Comparison of ENCODE assay signal across 9 mouse cellular contexts in the genomic region with DNA sequence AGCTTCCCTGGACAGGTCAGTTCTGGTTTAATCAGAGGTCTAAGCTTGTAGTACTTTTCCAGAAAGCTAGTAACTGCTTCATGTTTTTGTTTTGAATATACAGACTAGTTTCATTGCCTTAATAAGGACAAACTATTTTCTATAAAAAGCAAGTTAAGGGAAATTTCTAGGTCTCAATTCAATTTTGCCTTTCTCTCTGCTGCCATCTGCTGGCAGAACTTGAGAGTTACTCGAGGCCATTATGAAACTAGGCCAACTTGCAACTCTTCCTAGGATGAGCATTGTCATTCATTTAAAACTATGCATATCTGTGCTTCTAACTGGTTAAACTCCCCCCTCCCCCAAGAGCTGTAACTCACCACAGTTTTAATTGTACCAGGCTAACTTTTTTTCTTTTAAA. TPM values are rescaled to one million over a fixed set of nuclear protein-coding genes. Genes with fewer than 3 reads are reported as not detected.
A peak's percentile ranks its signal among the peaks of the same experiment; 100 is the strongest.
DNase-seq lines count a peak whose midpoint lies in the region; ATAC-seq lines count a peak whose summit lies in the region.
"Had no signal": no experiment of that assay in that cellular context is flagged by ENCODE, and none has a peak within 500 bp of the region (broad histone marks: within the 10 kb centered on the region; RNA-seq: fewer than 3 reads in every experiment).

No protein-coding gene starts in this region.

- DNase-seq in liver: peak; percentile 55
- DNase-seq in R1 (ENCODE audit: low read depth, low spot score): peak; percentile 76
- peak; percentile 62 for DNase-seq in cerebellum, adult 9-10 months
- DNase-seq in induced T-regulatory cell, adult 2 months (ENCODE audit: low read depth): peak; percentile 79
- DNase-seq in limb, embryonic 10.5 days (ENCODE audit: low spot score): peak; percentile 65
- DNase-seq in right cerebral cortex, postnatal 10 days (ENCODE audit: low spot score in 2 of 2): peak; percentile 79 to 83

- H3K36me3 ChIP-seq in liver, embryonic 12.5 days: no peaks in the 10 kb centered on the region
- H3K36me3 ChIP-seq in limb, embryonic 10.5 days: no peaks in the 10 kb centered on the region
- H3K36me3 ChIP-seq: neural tube, embryonic 12.5 days had no signal

- H3K4me2 ChIP-seq in liver, embryonic 12.5 days: no peak overlapping the region
- H3K4me2 ChIP-seq: neural tube, embryonic 12.5 days had no signal

- no peak overlapping the region for H3K27ac ChIP-seq in liver, embryonic 12.5 days
- no peak overlapping the region for H3K27ac ChIP-seq in limb, embryonic 10.5 days
- H3K27ac ChIP-seq: neural tube, embryonic 12.5 days had no signal

- H3K9me3 ChIP-seq in liver, embryonic 12.5 days (replicated peaks): no peaks in the 10 kb centered on the region
- no peaks in the 10 kb centered on the region for H3K9me3 ChIP-seq in limb, embryonic 10.5 days (replicated peaks)
- H3K9me3 ChIP-seq: neural tube, embryonic 12.5 days had no signal

- no peak for ATAC-seq in liver, embryonic 12.5 days
- ATAC-seq in inflammation-experienced regulatory T-cells, adult 6 months: no peak

- WGBS in liver, embryonic 12.5 days (ENCODE audit: insufficient replicate concordance): 0% methylated on average over 1 of the region's 1 CpGs
- WGBS in limb, embryonic 10.5 days: 11% methylated on average over 1 of the region's 1 CpGs

- H3K4me3 ChIP-seq in liver, embryonic 12.5 days: no peak overlapping the region
- H3K4me3 ChIP-seq in limb, embryonic 10.5 days: no peak overlapping the region
- H3K4me3 ChIP-seq: neural tube, embryonic 12.5 days had no signal

- H3K27me3 ChIP-seq in liver, embryonic 12.5 days (replicated peaks): no peaks in the 10 kb centered on the region
- no peaks in the 10 kb centered on the region for H3K27me3 ChIP-seq in limb, embryonic 10.5 days (ENCODE audit: low read depth, poor library complexity, severe bottlenecking)
- H3K27me3 ChIP-seq: neural tube, embryonic 12.5 days had no signal

- H3K9ac ChIP-seq in liver, embryonic 12.5 days: no peak overlapping the region
- H3K9ac ChIP-seq: neural tube, embryonic 12.5 days had no signal

- H3K4me1 ChIP-seq in liver, embryonic 12.5 days: no peaks in the 10 kb centered on the region
- peaks cover 4% of the 10 kb centered on the region; the same call in 1 of the 2 replicates for H3K4me1 ChIP-seq in limb, embryonic 10.5 days
- H3K4me1 ChIP-seq: neural tube, embryonic 12.5 days had no signal

RNA-seq across cellular contexts. Expression of a gene that starts 29.4 kb away (rescaled TPM):
- not detected in 2 replicates for polyA plus RNA-seq in liver, embryonic 12.5 days (2016; fragmentation: Nextera tagmentation; extraction: Ambion mirVana)
- 0.11 and 0.33 TPM in 2 replicates for polyA plus RNA-seq in limb, embryonic 10.5 days (2016; fragmentation: Nextera tagmentation; extraction: Ambion mirVana)
- polyA plus RNA-seq in inflammation-experienced regulatory T-cells, adult 6 months (2017; shearing (Covaris generic)): not detected
